Mouse (Mus musculus): ENCODE results near the gene Hhex. TPM values are rescaled to one million over a fixed set of nuclear protein-coding genes. Genes with fewer than 3 reads are reported as not detected.
A peak's percentile ranks its signal among the peaks of the same experiment; 100 is the strongest.

Hhex gene
- polyA plus RNA-seq, 1 experiment: 19.3 TPM

DNA sequence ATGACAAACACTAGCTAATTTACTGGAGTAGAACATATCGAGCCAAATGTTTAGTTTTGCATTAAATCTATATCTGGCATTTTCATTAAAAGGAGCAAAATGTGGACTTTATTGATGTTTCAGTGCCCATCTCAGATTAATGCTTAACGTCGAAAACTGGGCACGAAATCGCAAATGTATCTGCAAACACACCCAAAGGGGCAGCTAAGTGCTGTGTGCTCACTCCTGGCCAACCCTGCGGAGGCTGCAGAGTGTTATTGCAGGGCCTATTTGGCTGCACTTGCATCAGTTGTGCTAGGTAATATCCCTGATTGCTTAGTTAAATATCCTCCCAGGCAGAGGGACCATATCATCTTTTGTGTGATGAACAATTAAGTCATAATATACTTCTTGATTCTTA lies 23.4 kb downstream of the Hhex start:
- no peak for TF ChIP-seq CTCF (IDR thresholded peaks at IDR 0.05; ENCODE audit: control insufficient read depth, insufficient read depth, low read length)
- no peak for TF ChIP-seq POLR2A (IDR thresholded peaks at IDR 0.05; ENCODE audit: borderline replicate concordance, control insufficient read depth, low read depth, low read length)
- WGBS: 86% methylated on average over 6 of the region's 6 CpGs
- Histone ChIP-seq H3K4me1 (ENCODE audit: control insufficient read depth, insufficient read depth, low read length) (no peaks in the 10 kb centered on the region), H3K4me3 (replicated peaks; ENCODE audit: control insufficient read depth, low read depth, low read length) (no peak overlapping the region), H3K27ac (ENCODE audit: control insufficient read depth, insufficient read depth, low read depth, low read length, poor library complexity) (no peak overlapping the region)

DNA sequence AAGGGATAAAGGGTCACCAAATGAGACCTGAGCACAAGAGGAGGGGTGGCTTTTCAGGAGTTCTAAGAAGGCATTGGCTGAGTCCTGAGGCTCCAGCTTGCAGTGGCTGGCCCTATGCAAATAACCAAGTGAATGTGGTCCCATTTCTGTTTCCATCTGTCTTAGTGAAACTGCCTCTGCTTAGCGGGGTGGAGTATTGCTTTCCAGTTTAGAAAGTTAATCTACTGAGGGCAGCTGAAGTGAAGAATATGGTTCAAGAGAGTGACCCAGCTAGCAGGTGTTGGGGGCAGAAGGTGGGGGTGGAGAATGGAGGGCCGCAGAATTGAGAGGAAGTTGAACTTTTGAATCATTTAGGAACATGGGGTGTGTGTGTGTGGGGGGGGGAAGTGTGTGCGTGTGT lies 31.8 kb downstream of the Hhex start:
- Histone ChIP-seq H3K4me1 (ENCODE audit: control insufficient read depth, insufficient read depth, low read length) (peaks cover 2% of the 10 kb centered on the region), H3K4me3 (replicated peaks; ENCODE audit: control insufficient read depth, low read depth, low read length) (no peak overlapping the region), H3K27ac (ENCODE audit: control insufficient read depth, insufficient read depth, low read depth, low read length, poor library complexity) (peak overlapping the region; percentile 37; the same call in 1 of the 2 replicates)
- WGBS: 8% methylated on average over 3 of the region's 3 CpGs
- TF ChIP-seq CTCF (IDR thresholded peaks at IDR 0.05; ENCODE audit: control insufficient read depth, insufficient read depth, low read length) (no peak), POLR2A (IDR thresholded peaks at IDR 0.05; ENCODE audit: borderline replicate concordance, control insufficient read depth, low read depth, low read length) (no peak)

DNA sequence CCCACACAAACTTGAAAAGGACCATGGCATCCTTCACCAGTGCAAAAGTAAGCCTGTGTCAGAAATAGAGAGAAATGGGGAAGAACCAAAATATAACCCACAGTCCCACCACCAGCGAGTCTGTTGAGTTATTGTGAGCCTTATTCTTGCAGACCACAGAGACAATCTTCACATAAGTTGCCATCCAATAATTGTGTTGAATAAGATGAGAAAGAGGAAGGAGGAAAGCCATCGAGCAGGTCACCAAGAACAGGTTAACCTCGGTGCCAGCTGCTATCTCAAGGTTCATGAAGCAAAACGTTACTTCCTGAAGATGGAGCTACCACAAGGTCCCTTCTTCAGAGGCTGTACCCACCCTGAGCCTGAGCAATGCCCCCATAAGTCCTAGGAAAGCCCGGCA lies 32.4 kb downstream of the Hhex start:
- peaks cover 2% of the 10 kb centered on the region for H3K4me1 ChIP-seq (ENCODE audit: control insufficient read depth, insufficient read depth, low read length)
- no peak overlapping the region for H3K4me3 ChIP-seq (replicated peaks; ENCODE audit: control insufficient read depth, low read depth, low read length)
- peak overlapping the region; percentile 36; the same call in 1 of the 2 replicates for H3K27ac ChIP-seq (ENCODE audit: control insufficient read depth, insufficient read depth, low read depth, low read length, poor library complexity)
- 19% methylated on average over 5 of the region's 5 CpGs for WGBS
- TF ChIP-seq CTCF (IDR thresholded peaks at IDR 0.05; ENCODE audit: control insufficient read depth, insufficient read depth, low read length): no peak
- no peak for TF ChIP-seq POLR2A (IDR thresholded peaks at IDR 0.05; ENCODE audit: borderline replicate concordance, control insufficient read depth, low read depth, low read length)

DNA sequence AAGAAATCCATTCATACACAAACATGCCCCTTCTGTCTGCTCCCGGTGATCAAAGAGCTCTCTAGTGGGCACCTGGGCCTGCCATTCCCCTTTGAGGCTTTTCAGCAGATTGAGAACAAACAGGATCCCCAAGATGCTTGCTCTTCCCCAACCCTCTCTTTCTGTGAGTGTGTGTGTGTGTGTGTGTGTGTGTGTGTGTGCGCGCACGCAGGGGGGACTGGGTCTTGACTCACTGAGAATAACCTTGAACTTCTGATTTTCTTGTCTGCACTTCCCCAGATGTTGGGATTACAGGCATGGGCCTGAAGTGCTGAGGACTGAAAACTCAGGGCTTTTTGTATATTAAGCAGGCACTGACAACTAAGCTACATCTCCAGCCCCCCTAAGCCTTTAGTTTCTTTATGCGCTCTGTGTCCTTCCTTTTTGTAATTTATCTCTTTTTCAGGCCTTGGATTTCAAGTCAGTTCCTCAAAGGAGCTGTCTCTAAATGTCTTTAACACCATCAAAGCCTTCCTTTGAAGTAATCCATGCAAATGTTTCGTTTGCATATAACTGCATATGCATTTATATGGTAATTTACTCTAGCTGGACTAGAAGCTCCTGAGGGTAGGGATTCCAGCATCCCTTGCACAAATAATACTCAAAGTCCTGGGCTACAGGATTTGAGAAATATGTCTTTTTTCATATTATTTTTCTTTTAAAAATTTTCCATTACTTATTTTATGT lies 34.4 kb downstream of the Hhex start:
- WGBS: 79% methylated on average over 6 of the region's 6 CpGs
- peaks cover 8% of the 10 kb centered on the region for H3K4me1 ChIP-seq (ENCODE audit: control insufficient read depth, insufficient read depth, low read length)
- H3K4me3 ChIP-seq (replicated peaks; ENCODE audit: control insufficient read depth, low read depth, low read length): no peak overlapping the region
- H3K27ac ChIP-seq (ENCODE audit: control insufficient read depth, insufficient read depth, low read depth, low read length, poor library complexity): no peak overlapping the region
- no peak for TF ChIP-seq CTCF (IDR thresholded peaks at IDR 0.05; ENCODE audit: control insufficient read depth, insufficient read depth, low read length)

DNA sequence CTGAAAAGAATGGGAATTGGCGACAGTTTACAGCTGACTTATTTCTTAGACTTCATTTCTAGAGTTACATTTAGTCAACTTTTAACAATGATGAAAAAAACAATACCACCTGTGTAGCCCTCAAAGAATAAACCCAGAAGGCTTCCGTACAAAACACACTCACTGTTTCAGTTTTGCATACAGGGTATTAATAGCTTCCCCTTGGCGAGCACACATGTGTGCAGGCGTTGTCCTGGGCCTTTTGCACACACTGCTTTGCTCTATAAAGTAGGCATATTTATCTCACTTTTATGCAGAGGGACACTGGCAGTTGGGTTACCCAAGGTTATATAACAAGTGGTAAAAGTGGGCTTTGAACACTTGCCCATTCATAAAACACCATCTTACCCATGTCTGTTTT lies 37.1 kb downstream of the Hhex start:
- WGBS: 58% methylated on average over 4 of the region's 4 CpGs
- Histone ChIP-seq H3K4me3 (replicated peaks; ENCODE audit: control insufficient read depth, low read depth, low read length) (no peak overlapping the region), H3K4me1 (ENCODE audit: control insufficient read depth, insufficient read depth, low read length) (peaks cover 6% of the 10 kb centered on the region), H3K27ac (ENCODE audit: control insufficient read depth, insufficient read depth, low read depth, low read length, poor library complexity) (peak overlapping the region; percentile 75)
- TF ChIP-seq CTCF (IDR thresholded peaks at IDR 0.05; ENCODE audit: control insufficient read depth, insufficient read depth, low read length) (no peak), POLR2A (IDR thresholded peaks at IDR 0.05; ENCODE audit: borderline replicate concordance, control insufficient read depth, low read depth, low read length) (no peak)

DNA sequence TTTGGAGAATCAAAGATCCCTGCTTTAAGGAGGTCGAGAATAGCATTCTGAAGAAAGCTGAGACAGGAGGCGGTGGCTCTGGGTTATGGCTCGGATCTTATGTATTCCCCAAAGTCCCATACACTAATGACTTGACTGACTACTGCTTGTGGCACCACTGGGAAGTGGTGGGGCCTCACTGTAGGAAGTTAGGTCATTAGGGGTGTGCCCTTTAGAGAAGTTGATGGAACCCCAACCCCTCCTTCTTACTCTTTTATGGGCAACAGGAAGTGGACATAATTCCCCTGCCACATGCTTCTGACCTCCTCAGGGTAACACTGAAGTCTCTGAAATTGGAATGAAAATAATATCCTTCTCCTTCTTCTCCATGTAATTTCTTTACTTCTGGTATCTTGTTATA lies 38.0 kb downstream of the Hhex start:
- peak overlapping the region; percentile 33; the same call in 1 of the 2 replicates for H3K27ac ChIP-seq (ENCODE audit: control insufficient read depth, insufficient read depth, low read depth, low read length, poor library complexity)
- 63% methylated on average over 3 of the region's 3 CpGs for WGBS
- peaks cover 5% of the 10 kb centered on the region for H3K4me1 ChIP-seq (ENCODE audit: control insufficient read depth, insufficient read depth, low read length)
- no peak overlapping the region for H3K4me3 ChIP-seq (replicated peaks; ENCODE audit: control insufficient read depth, low read depth, low read length)
- TF ChIP-seq CTCF (IDR thresholded peaks at IDR 0.05; ENCODE audit: control insufficient read depth, insufficient read depth, low read length): no peak
- TF ChIP-seq POLR2A (IDR thresholded peaks at IDR 0.05; ENCODE audit: borderline replicate concordance, control insufficient read depth, low read depth, low read length): no peak

DNA sequence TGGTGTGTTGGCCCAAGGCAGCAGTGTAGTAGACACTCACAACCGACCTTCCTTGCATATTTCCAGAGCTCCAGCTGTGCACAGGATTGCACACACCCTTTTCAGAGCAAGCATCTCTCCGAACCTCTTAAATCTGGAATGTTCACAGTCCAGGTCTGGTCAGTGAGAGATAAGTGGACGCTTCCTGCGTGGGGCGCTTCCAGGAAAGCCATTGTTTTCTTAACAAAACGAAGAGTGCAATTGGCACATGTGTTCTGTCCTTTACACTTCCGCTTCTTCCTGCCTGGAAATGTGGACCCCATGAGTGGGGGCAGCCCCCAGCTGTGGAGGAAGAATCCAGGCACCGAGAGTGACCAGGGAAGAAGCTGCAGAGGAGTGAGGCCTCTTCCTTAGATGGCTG lies 47.1 kb downstream of the Hhex start:
- no peak overlapping the region for H3K4me3 ChIP-seq (replicated peaks; ENCODE audit: control insufficient read depth, low read depth, low read length)
- peaks cover 2% of the 10 kb centered on the region for H3K4me1 ChIP-seq (ENCODE audit: control insufficient read depth, insufficient read depth, low read length)
- WGBS: 83% methylated on average over 8 of the region's 8 CpGs
- H3K27ac ChIP-seq (ENCODE audit: control insufficient read depth, insufficient read depth, low read depth, low read length, poor library complexity): no peak overlapping the region
- TF ChIP-seq POLR2A (IDR thresholded peaks at IDR 0.05; ENCODE audit: borderline replicate concordance, control insufficient read depth, low read depth, low read length) (no peak), CTCF (IDR thresholded peaks at IDR 0.05; ENCODE audit: control insufficient read depth, insufficient read depth, low read length) (no peak)

DNA sequence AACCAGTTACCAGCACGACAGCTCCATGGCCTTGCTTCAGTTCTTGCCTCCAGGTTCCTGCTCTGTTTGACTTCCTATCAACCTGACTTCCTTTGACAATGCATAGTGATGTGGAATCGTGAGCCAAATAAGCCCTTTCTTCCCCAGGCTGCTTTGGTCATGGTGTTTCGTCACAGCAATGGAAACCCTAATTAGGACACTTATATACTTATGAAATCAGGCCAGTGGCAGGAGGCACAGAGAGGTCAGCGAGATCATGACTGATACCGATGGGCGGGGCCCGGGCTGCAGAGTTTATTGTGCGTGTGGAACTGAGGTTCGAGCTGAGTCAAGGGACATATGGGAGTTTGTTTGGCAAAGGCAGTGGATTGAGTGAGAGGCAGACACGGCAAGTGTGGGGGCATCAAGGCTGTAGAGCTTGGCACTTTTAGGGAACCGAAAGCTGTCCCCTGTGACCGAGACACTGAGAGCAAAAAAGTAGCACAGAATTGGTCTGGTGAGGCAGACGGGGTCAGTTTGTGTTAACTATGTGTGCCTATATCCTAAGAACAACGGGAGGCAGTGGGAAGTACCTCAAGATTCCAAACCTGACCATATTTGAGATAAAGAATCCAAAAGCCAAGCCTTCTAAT lies 48.1 kb downstream of the Hhex start:
- no peak overlapping the region for H3K4me3 ChIP-seq (replicated peaks; ENCODE audit: control insufficient read depth, low read depth, low read length)
- WGBS: 48% methylated on average over 14 of the region's 14 CpGs
- TF ChIP-seq CTCF (IDR thresholded peaks at IDR 0.05; ENCODE audit: control insufficient read depth, insufficient read depth, low read length) (no peak), POLR2A (IDR thresholded peaks at IDR 0.05; ENCODE audit: borderline replicate concordance, control insufficient read depth, low read depth, low read length) (no peak)
- H3K4me1 ChIP-seq (ENCODE audit: control insufficient read depth, insufficient read depth, low read length): peaks cover 2% of the 10 kb centered on the region
- no peak overlapping the region; the same call in 1 of the 2 replicates for H3K27ac ChIP-seq (ENCODE audit: control insufficient read depth, insufficient read depth, low read depth, low read length, poor library complexity)

Data from bone marrow, adult 2 months (tissue).